Mouse (Mus musculus): ENCODE measurements around the gene Col6a3.

DNA sequence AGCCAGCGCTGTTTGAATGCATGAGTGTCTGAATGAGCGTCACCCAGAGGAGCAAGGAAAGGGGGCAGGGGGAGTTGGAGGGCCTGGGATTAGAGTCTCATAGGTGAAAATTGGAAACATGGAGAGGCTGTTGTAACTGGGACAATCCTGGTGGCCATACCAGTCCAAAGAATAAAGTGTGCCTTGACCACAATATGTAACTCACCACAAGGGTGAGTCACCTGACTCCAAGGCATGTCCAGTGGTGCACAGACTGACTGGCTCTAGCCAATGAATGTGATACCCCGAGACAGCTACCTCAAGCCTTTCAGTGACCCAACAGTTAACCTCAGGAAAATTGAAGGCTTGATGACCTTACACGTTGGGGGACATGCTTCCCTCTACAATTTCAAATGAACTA lies 40.7 kb downstream of the Col6a3 start:
- TF ChIP-seq POLR2A (IDR thresholded peaks at IDR 0.05; ENCODE audit: insufficient read length, low read depth) (no peak), MAX (IDR thresholded peaks at IDR 0.05; ENCODE audit: low read depth) (no peak), E2F4 (IDR thresholded peaks at IDR 0.05; ENCODE audit: insufficient read depth) (no peak), SRF (IDR thresholded peaks at IDR 0.05; ENCODE audit: control insufficient read depth, insufficient read length, low read depth) (no peak), TCF3 (IDR thresholded peaks at IDR 0.05; ENCODE audit: insufficient read length, low read depth) (no peak), USF1 (IDR thresholded peaks at IDR 0.05; ENCODE audit: low read depth) (peak; percentile 48), TCF12 (IDR thresholded peaks at IDR 0.05; ENCODE audit: insufficient read depth, poor library complexity, severe bottlenecking) (no peak), MYOD1 (IDR thresholded peaks at IDR 0.05; ENCODE audit: control insufficient read depth in 1 of 3, insufficient read length in 2 of 3, low read depth in 2 of 3) (no peak), POLR2AphosphoS2 (IDR thresholded peaks at IDR 0.05; ENCODE audit: insufficient read length, low read depth) (no peak)

Data from myocyte (in vitro differentiated cells).